10 mouse cellular contexts compared by ENCODE assay signal in the genomic region with DNA sequence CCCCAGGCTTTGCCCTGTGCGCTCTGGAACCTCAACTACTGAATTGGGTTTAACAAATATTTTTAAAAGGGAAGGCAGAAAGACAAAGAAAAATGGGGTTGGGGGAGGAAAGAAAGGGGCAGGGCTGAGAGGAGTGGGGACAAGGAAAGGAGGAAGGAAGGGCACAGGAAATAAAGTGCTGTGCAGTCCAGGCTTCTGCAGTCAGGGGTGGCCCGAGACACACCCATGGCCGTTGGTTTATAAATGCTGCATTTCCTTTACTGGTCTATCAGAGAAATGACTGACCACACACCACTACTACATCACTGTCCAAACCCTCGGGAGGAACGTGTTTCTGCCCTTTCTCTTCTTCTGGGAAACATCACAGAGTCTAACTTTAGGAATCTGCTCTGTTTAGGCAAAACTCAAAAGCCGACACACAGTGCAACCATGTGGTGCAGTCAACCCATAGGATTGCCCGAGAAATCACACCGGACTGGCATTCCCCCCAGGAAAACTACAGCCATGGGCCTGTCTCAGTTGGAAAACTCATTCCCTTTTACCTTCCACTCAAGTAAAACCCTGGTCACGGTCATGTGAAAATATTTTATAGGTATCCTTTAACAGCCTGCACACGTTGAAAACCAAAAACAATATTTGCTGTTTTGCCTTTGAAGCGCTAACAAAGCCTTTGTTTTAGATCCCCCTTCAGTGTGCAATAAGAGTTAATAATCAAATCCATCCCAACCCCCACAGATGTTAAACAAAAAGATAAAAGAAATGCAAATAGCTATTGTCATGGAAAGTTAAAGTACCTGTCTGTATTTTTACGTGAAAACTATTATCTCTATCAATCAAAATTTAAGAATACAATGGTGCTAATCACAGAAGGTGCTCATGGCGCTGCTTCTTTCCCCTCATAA.
DNase-seq lines count a peak whose midpoint lies in the region; ATAC-seq lines count a peak whose summit lies in the region.
"Had no signal": no experiment of that assay in that cellular context is flagged by ENCODE, and none has a peak within 500 bp of the region (broad histone marks: within the 10 kb centered on the region; RNA-seq: fewer than 3 reads in every experiment).

No protein-coding gene starts in this region.

- H3K9me3 ChIP-seq in kidney, embryonic 15.5 days (replicated peaks) = no peaks in the 10 kb centered on the region
- no peaks in the 10 kb centered on the region for H3K9me3 ChIP-seq in intestine, embryonic 16.5 days (ENCODE audit: control insufficient read depth, low read length)
- H3K9me3 ChIP-seq: hindbrain, embryonic 15.5 days had no signal

- 31% methylated on average over 13 of the region's 13 CpGs for WGBS in kidney, embryonic 15.5 days
- 28% methylated on average over 13 of the region's 13 CpGs for WGBS in intestine, embryonic 16.5 days

- no peak overlapping the region for H3K27ac ChIP-seq in kidney, embryonic 15.5 days
- peak overlapping the region; percentile 62 for H3K27ac ChIP-seq in intestine, embryonic 16.5 days (ENCODE audit: low read length)
- H3K27ac ChIP-seq: hindbrain, embryonic 15.5 days had no signal

- H3K27me3 ChIP-seq in kidney, embryonic 15.5 days = no peaks in the 10 kb centered on the region
- no peaks in the 10 kb centered on the region for H3K27me3 ChIP-seq in intestine, embryonic 16.5 days (replicated peaks; ENCODE audit: control insufficient read depth, insufficient read depth, low read length)

- peak overlapping the region; percentile 7; the same call in 1 of the 2 replicates for H3K4me2 ChIP-seq in kidney, embryonic 15.5 days
- peak overlapping the region; percentile 48 for H3K4me2 ChIP-seq in intestine, embryonic 16.5 days (ENCODE audit: low read depth, low read length)

- no peak overlapping the region for H3K9ac ChIP-seq in kidney, embryonic 15.5 days
- peak overlapping the region; percentile 55 for H3K9ac ChIP-seq in intestine, embryonic 16.5 days (ENCODE audit: low read depth, low read length)
- H3K9ac ChIP-seq: hindbrain, embryonic 15.5 days had no signal

- H3K4me3 ChIP-seq in kidney, embryonic 15.5 days (replicated peaks) = no peak overlapping the region
- H3K4me3 ChIP-seq in intestine, embryonic 16.5 days (ENCODE audit: low read length) = peak overlapping the region; percentile 16
- H3K4me3 ChIP-seq: erythroblast, embryonic 14.5 days; hindbrain, embryonic 15.5 days; left cerebral cortex, adult 2 months had no signal

- no peak for ATAC-seq in kidney, embryonic 15.5 days (replicated peaks; ENCODE audit: low FRiP score)
- peak; percentile 57 for ATAC-seq in common myeloid progenitor, adult 5-6 weeks (replicated peaks; ENCODE audit: low read depth, poor library complexity, severe bottlenecking)
- ATAC-seq in intestine, embryonic 16.5 days = peak; percentile 60
- 0 out of 2 replicates have a peak, but pooled peaks have one; percentile 33 for ATAC-seq in megakaryocyte-erythroid progenitor cell, adult 5-6 weeks (replicated peaks; ENCODE audit: low FRiP score, low TSS enrichment, poor library complexity, severe bottlenecking)

- H3K4me1 ChIP-seq in kidney, embryonic 15.5 days = peaks cover 35% of the 10 kb centered on the region
- H3K4me1 ChIP-seq in intestine, embryonic 16.5 days (ENCODE audit: control insufficient read depth, insufficient read depth, low read length) = peaks cover 36% of the 10 kb centered on the region

- no peak for DNase-seq in kidney, adult 11 months
- DNase-seq in cerebellum, adult 8-10 months = no peak
- DNase-seq in urinary bladder, postnatal 36 days (ENCODE audit: low spot score in 2 of 2) = no peak

- H3K36me3 ChIP-seq in kidney, embryonic 15.5 days = no peaks in the 10 kb centered on the region
- H3K36me3 ChIP-seq in intestine, embryonic 16.5 days (ENCODE audit: control insufficient read depth, insufficient read depth, low read length) = no peaks in the 10 kb centered on the region
- H3K36me3 ChIP-seq: hindbrain, embryonic 15.5 days had no signal
